Mouse (Mus musculus) E14TG2a.4 (cell line): ENCODE data around the gene Gm37240.

Experiments used
- CTCF ChIP-seq: conservative IDR thresholded peaks from 2 replicates; pipeline ENCODE4 v1.5.1; 2014; ENCODE audit warnings: low read length
- POU5F1 ChIP-seq: IDR thresholded peaks from 2 replicates; pipeline ENCODE4 v1.6.1; 2014; ENCODE audit warnings: low read length, borderline replicate concordance

GRCm38 (mm10) chr3:85340491-85340890 is 546.8 kb downstream of the Gm37240 start:
- TF ChIP-seq CTCF (no peak), POU5F1 (no peak)
